Mouse (Mus musculus) Muller cell, postnatal 12 days (primary cell): ENCODE data around the gene Ankrd61.

Experiments used
- DNase-seq: peaks from one replicate; pipeline ENCODE4 v3.0.0-alpha.2; 2015; ENCODE audit errors: inconsistent ontology term

Gene Ankrd61

DNA sequence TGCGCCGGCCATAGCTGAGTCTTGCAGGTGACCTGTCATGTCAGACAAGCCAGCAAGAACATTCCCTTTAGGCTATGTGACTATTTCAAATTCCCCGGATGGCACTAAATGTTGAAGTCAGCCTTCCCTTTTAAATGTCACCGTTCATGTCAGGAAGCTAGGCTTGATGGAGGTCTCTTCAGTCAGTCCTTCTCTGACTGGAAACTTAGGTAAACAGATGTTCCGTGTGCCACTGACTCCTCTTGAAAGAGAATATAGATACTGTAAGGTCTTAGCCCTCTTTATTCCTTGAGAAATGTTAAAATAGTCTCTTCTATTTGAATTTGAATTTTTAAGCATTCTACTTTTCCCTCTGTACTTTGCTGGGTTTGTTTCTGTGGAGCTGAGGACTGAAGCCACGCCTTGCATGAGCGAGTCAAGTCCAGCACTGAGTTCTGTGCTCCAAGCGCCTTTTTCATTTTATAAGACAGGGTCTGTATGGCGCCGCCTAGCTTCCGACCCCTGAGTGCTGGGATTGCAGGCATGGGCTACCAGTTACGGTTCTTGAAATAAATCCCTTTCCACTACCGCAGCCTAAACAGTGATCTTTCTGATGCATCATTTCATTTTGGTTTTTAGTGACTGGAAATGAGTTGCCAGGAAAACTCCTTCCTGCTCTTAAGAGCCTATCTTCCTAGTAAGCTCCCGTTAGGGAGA, at the start of gene Ankrd61:
Gene Ankrd61 (minus strand): TSS at position 51 of the 696 bp plus-strand sequence.
- DNase-seq: no peak

GRCm38 (mm10) chr5:143943231-143944125, 46.0 kb upstream of the Ankrd61 start:
- DNase-seq: no peak

DNA sequence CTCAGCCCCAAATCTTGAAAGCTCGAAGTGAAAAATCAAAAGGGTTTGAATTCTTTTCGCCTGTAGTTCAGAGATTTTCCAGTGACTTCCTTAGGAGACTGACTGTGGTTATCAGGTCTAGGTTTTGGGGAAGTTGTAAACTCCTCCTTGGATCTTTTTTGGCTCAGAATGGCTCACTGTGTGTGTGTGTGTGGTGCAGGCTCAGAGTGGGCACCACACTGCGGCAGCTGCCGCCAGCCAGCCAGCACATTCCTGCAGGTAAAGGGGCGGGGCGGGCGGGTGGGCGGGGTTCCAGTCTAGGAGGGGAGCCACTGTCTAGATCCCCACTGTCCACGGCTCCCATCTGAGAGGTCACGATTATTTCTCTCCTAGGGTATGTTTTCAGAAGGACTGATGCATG, 44.1 kb upstream of the Ankrd61 start:
- DNase-seq: no peak

DNA sequence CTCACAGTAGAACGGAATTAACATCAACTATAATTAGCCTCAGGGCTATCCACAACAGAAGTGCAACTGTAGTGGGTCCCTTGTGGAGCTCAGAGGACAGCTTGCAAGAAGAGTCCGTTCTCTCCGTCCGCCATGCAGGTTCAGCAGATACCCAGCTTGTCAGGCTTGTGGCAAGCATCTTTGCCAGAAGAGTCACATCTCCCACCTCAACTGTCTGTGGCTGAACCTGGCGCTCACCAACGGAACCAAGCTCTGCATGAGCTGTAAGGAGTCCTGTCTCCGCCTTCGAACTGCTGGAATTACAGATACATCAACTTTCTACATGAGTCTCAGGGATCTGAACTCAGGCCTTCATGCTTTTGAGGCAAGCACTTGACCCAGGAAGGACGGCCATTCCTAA, 38.7 kb upstream of the Ankrd61 start:
- DNase-seq: no peak

DNA sequence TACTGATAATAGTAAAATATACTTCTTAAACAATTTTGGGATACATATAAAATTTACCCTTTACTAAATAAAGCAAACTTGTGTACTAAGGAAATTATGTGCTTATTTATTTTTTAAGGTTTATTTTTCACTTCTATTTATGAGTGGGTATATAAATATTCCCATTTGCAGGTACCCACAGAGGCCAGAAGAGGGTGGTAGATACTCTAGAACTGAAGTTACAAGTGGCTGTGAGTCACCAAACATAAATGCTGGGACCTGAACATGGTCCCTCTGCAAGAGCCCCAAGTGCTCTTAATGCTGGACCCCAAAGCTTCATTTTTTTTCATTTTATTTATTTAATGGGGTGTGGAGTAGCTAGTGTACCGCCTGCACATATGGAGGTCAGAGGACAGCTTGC, 36.4 kb upstream of the Ankrd61 start:
- no peak for DNase-seq

DNA sequence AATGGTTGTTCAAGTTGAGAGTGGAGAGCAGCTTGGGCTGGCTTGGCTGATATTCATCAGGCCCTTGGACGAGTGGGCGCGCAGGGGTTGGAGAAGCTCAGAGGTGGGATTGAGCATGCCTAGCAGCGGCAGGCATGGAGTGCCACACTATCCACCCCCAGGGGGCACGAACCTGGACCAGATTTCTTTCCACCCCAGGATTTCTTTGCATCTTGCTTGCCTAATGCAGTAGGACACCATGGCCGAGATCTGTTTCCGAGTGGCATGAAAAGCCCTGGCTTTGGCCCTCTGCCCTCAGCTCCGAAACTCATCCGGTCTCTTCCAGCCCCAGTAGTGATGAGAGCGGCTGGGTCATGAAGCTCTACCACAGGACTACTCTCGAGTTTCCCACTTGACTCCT, 35.9 kb upstream of the Ankrd61 start:
- no peak for DNase-seq

DNA sequence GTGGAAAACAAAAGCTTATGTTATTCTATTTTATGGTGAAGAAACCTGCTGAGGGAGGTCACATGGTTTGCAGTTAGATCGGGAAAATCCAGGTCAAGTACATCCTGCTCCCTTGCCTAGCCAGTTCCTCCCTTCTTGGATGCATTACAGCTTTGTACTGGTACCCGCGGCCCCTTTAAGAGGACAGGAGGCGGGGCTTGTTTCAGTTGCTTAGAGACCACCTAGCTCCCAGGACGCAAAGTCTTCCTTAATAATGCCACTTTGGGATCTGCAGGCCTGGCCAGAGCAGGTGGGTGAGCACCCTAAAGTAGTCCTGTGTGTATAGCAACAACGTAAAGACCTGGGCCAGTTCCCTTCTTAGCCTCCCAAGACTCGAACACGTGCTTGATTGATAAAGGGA, 35.3 kb upstream of the Ankrd61 start, which contains the start of gene Rsph10b:
Gene Rsph10b (plus strand): TSS at position 205 of the 400 bp plus-strand sequence.
- DNase-seq: no peak

- DNase-seq: no peak
These were observed 34.5 kb upstream of the Ankrd61 start for GRCm38 (mm10) chr5:143931863-143932580.

DNA sequence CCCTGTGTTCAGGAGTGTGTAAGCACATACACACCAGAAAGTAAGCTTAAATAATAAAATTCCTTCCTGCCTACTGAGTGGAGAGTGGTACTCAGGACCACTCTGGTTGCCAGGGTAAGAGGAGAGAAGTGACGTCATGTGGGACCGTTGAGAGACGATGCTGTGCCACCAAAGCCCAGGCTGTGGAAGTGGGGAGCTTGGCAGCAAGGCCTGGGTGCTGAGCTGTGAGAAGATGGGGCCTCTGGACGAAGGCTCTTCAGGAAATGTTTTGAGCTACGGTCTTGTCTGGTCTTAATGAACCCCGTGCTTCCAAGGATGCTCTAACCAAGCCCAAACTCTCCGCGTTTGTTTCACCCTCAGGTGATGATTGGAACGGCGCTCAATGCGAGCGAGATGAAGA, 33.2 kb upstream of the Ankrd61 start:
- no peak for DNase-seq

GRCm38 (mm10) chr5:143929291-143929690, 31.8 kb upstream of the Ankrd61 start:
- DNase-seq: no peak

GRCm38 (mm10) chr5:143927875-143928274, 30.4 kb upstream of the Ankrd61 start, which contains the start of gene Gm42421:
Gm42421 (plus strand) TSS chr5:143928175.
- DNase-seq: no peak

- no peak for DNase-seq
These were observed 27.4 kb upstream of the Ankrd61 start for GRCm38 (mm10) chr5:143924781-143925452.

DNA sequence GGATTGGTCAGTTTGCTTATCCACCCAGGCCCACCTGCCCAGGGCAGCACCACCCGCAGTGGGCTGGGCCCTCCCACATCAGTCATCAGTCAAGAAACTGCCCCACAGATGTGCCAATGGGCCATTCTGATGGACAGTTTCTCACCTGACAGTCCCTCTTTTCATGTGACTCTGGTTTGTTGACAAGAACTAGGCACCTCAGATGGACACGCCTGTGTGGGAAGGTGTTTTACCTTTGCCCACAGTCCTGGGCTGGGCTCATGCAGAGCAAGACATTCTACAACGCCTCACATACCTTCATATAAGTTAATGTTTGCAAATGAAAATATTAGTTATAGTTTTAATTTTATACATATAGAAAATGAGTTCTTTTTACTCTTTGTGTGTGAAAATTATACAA, 20.6 kb upstream of the Ankrd61 start:
- DNase-seq: no peak

GRCm38 (mm10) chr5:143917418-143917817, 19.9 kb upstream of the Ankrd61 start:
- peak; percentile 25 for DNase-seq

GRCm38 (mm10) chr5:143916221-143916620, 18.7 kb upstream of the Ankrd61 start:
- DNase-seq: no peak

GRCm38 (mm10) chr5:143909417-143910400, 12.2 kb upstream of the Ankrd61 start, which contains the start of the genes Aimp2 and Pms2:
Aimp2 (minus strand) TSS chr5:143909847.
Pms2 (plus strand) TSS chr5:143909964.
- peak; percentile 99 for DNase-seq

DNA sequence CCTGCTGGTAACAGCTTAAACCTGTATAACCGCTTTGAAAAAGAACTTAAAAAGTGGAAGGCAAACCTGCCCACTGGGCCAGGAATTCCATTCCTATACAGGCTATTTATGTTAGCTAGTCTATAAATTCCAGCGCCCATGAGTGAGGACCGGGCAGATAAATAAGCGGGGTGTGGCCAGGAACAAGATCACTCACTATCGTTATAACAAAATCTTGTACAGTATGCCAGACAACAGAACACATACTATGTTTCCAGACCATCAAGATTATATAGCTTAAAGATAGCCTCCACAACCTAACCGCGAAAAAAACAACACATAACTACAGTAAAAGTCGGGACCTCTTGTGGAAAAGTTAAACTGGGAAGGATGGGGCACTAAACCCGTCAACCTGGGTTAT, 11.4 kb upstream of the Ankrd61 start:
- DNase-seq: no peak

GRCm38 (mm10) chr5:143906429-143906828, 8.9 kb upstream of the Ankrd61 start:
- DNase-seq: no peak

GRCm38 (mm10) chr5:143903813-143904212, 6.3 kb upstream of the Ankrd61 start:
- DNase-seq: no peak

DNA sequence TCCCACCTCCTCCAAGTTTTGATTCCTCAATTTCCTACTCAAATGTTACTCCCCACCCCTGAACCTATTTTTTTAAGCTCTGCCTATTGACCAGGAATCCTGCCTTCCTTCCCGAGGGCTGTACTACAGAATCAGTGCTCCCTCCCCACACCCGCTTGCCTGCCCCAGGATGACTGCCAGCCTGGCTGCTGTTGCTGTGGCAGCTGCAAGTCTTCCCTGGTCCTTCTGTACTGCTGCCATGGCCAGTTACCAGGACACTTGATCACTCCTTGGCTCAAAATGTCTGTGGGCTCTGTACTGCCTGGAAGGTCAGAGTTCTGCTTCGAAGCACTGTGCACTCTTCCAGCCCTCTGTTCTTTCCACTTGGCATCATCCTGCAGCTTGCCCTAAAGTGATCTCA, 4.6 kb upstream of the Ankrd61 start:
- peak; percentile 19 for DNase-seq
